Mouse (Mus musculus) G1E (cell line): ENCODE data around the gene Vwc2.

ENCODE experiments used
- CTCF ChIP-seq: IDR thresholded peaks from 2 replicates; pipeline ENCODE4 v1.5.1; 2012; ENCODE audit warnings: low read depth, low read length, inconsistent platforms, mixed read lengths
- GATA2 ChIP-seq: IDR thresholded peaks from 2 replicates; pipeline ENCODE4 v1.6.1; 2012; ENCODE audit warnings: low read depth, low read length, inconsistent platforms, borderline replicate concordance
- POLR2AphosphoS5 ChIP-seq: IDR thresholded peaks from 2 replicates; pipeline ENCODE4 v1.6.1; 2012; ENCODE audit warnings: low read depth, low read length, inconsistent platforms; ENCODE audit not compliant: insufficient replicate concordance
- TAL1 ChIP-seq: conservative IDR thresholded peaks from 2 replicates; pipeline ENCODE4 v1.6.1; 2012; ENCODE audit warnings: low read depth, low read length, inconsistent platforms, mixed read lengths

DNA sequence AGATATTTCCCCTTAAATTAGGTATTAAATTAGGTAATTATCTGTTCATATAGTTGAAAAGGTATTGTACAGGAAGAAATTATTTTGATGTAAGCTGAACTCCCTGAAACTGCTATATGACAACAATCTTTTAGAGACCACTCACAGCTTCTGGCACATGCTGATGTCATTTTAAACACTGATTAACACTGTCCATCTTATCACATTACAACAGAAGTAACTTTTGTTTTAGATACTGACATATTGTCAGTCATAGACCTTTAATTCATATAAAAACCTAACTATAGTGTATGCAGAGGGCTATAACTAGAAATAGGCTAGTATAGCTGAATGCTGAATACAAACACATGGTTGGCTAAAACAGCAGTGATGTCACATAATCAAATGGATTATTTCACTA lies 166.1 kb downstream of the Vwc2 start:
- TF ChIP-seq CTCF (no peak), TAL1 (no peak), GATA2 (no peak), POLR2AphosphoS5 (no peak)
